Mouse (Mus musculus) forebrain, embryonic 14.5 days (tissue): ENCODE data around the gene 4932414N04Rik. TPM values are rescaled to one million over a fixed set of nuclear protein-coding genes. Genes with fewer than 3 reads are reported as not detected.
"Not testable (repeated sequence)": the region's sequence is repeated elsewhere in the genome, so short reads cannot be mapped to it uniquely, and the experiment has no call there.

Experiments
- ATAC-seq: fragments of 200-750 bp; cut with Nextera tagmentation; 2 replicates; pipeline ENCODE4 v1.8.0; 2017; ENCODE audit warnings: mild to moderate bottlenecking, moderate library complexity
- DNase-seq: peaks from one replicate; pipeline ENCODE4 v3.0.0-alpha.2; 2015; ENCODE audit warnings: low spot score
- H3K27ac ChIP-seq: fragments of 300-500 bp; sonication (generic); 2 replicates; pipeline ENCODE4 v1.5.1; 2014; ENCODE audit warnings: low read depth, mild to moderate bottlenecking, control low read depth, low read length, moderate library complexity
- H3K27me3 ChIP-seq: fragments of 300-500 bp; sonication (generic); replicated peaks from 2 replicates; pipeline ENCODE4 v1.6.1; 2014; ENCODE audit warnings: low read length, control low read depth, mixed read lengths; ENCODE audit not compliant: control insufficient read depth, insufficient read depth
- H3K36me3 ChIP-seq: fragments of 300-500 bp; sonication (generic); 2 replicates; pipeline ENCODE4 v1.6.1; 2014; ENCODE audit warnings: low read length, control low read depth; ENCODE audit not compliant: control insufficient read depth, insufficient read depth
- H3K4me1 ChIP-seq: fragments of 300-500 bp; sonication (generic); 2 replicates; pipeline ENCODE4 v1.6.1; 2014; ENCODE audit warnings: antibody characterized with exemption, low read length, control low read depth; ENCODE audit not compliant: control insufficient read depth, insufficient read depth
- H3K4me2 ChIP-seq: fragments of 300-500 bp; sonication (generic); 2 replicates; pipeline ENCODE4 v1.6.1; 2014; ENCODE audit warnings: mild to moderate bottlenecking, control low read depth, low read length
- H3K4me3 ChIP-seq: fragments of 300-500 bp; sonication (generic); 2 replicates; pipeline ENCODE4 v1.5.1; 2014; ENCODE audit warnings: low read depth, low read length, control low read depth
- H3K9ac ChIP-seq: fragments of 300-500 bp; sonication (generic); 2 replicates; pipeline ENCODE4 v1.6.1; 2014; ENCODE audit warnings: mild to moderate bottlenecking, low read length, control low read depth, moderate library complexity
- H3K9me3 ChIP-seq: fragments of 300-500 bp; sonication (generic); replicated peaks from 2 replicates; pipeline ENCODE4 v1.6.1; 2016; ENCODE audit warnings: low read length, control low read depth, mixed read lengths; ENCODE audit not compliant: control insufficient read depth
- WGBS: fragments of 180-500 bp; shearing (Covaris S2); extraction: QIAGEN DNeasy Blood & Tissue Kit; methylation state at CpG from one replicate; pipeline ENCODE4 v1.1.7; 2014; 5-methylcytosine and 5-hydroxymethylcytosine counted together
- polyA plus RNA-seq: library from polyadenylated mRNA; unstranded; fragments of >200 nt; fragmentation: Nextera tagmentation; extraction: Ambion mirVana; gene quantifications from 2 replicates; pipeline ENCODE4 v1.2.1, GENCODE M21; 2014

4932414N04Rik gene
- polyA plus RNA-seq, 1 experiment from 2014 or later = not detected

- ATAC-seq (no peak), DNase-seq (no peak)
- Histone ChIP-seq H3K27me3 (no peaks in the 10 kb centered on the region), H3K4me3 (no peak overlapping the region), H3K9me3 (no peaks in the 10 kb centered on the region), H3K4me2 (no peak overlapping the region), H3K36me3 (no peaks in the 10 kb centered on the region), H3K4me1 (no peaks in the 10 kb centered on the region), H3K9ac (no peak overlapping the region), H3K27ac (no peak overlapping the region)
- WGBS = 62% methylated on average over 16 of the region's 16 CpGs
Observed at GRCm38 (mm10) chr2:68782268-68783132, 126.2 kb downstream of the 4932414N04Rik start.

- 89% methylated on average over 8 of the region's 8 CpGs for WGBS
- not testable (repeated sequence) for DNase-seq, H3K4me2 ChIP-seq, H3K27ac ChIP-seq, H3K9ac ChIP-seq, H3K27me3 ChIP-seq, ATAC-seq, H3K4me1 ChIP-seq, H3K4me3 ChIP-seq, H3K36me3 ChIP-seq, H3K9me3 ChIP-seq
Observed at GRCm38 (mm10) chr2:68783664-68784063, 127.4 kb downstream of the 4932414N04Rik start.

- Histone ChIP-seq H3K27me3 (no peaks in the 10 kb centered on the region), H3K4me1 (no peaks in the 10 kb centered on the region), H3K36me3 (no peaks in the 10 kb centered on the region), H3K27ac (no peak overlapping the region), H3K4me3 (no peak overlapping the region), H3K9me3 (no peaks in the 10 kb centered on the region), H3K9ac (no peak overlapping the region), H3K4me2 (no peak overlapping the region)
- peak; percentile 88 for DNase-seq
- ATAC-seq = peak; percentile 96
- 34% methylated on average over 5 of the region's 5 CpGs for WGBS
Observed at GRCm38 (mm10) chr2:68784710-68785427, 128.6 kb downstream of the 4932414N04Rik start.

GRCm38 (mm10) chr2:68787161-68787675, 130.9 kb downstream of the 4932414N04Rik start:
- H3K36me3 ChIP-seq = no peaks in the 10 kb centered on the region
- DNase-seq = no peak
- no peak overlapping the region for H3K9ac ChIP-seq
- no peak overlapping the region for H3K4me2 ChIP-seq
- no peak for ATAC-seq
- H3K9me3 ChIP-seq = no peaks in the 10 kb centered on the region
- H3K27me3 ChIP-seq = no peaks in the 10 kb centered on the region
- 69% methylated on average over 3 of the region's 3 CpGs for WGBS
- H3K27ac ChIP-seq = no peak overlapping the region
- H3K4me1 ChIP-seq = no peaks in the 10 kb centered on the region
- no peak overlapping the region for H3K4me3 ChIP-seq

GRCm38 (mm10) chr2:68792296-68792695, 136.0 kb downstream of the 4932414N04Rik start:
- Histone ChIP-seq H3K4me3 (no peak overlapping the region), H3K9ac (no peak overlapping the region), H3K27ac (no peak overlapping the region), H3K9me3 (no peaks in the 10 kb centered on the region), H3K36me3 (no peaks in the 10 kb centered on the region), H3K4me2 (no peak overlapping the region), H3K27me3 (no peaks in the 10 kb centered on the region), H3K4me1 (peaks cover 11% of the 10 kb centered on the region)
- DNase-seq (no peak), ATAC-seq (no peak)
- over 99% methylated on average over 5 of the region's 5 CpGs for WGBS

GRCm38 (mm10) chr2:68793472-68793871, 137.2 kb downstream of the 4932414N04Rik start:
- H3K9me3 ChIP-seq = no peaks in the 10 kb centered on the region

GRCm38 (mm10) chr2:68794181-68794580, 137.9 kb downstream of the 4932414N04Rik start:
- DNase-seq (peak; percentile 30), ATAC-seq (peak; percentile 30)
- Histone ChIP-seq H3K36me3 (no peaks in the 10 kb centered on the region), H3K4me1 (peaks cover 11% of the 10 kb centered on the region), H3K4me3 (no peak overlapping the region), H3K27me3 (no peaks in the 10 kb centered on the region), H3K4me2 (peak overlapping the region; percentile 28; the same call in 1 of the 2 replicates), H3K9me3 (no peaks in the 10 kb centered on the region), H3K9ac (no peak overlapping the region), H3K27ac (no peak overlapping the region)
- WGBS = 62% methylated on average over 5 of the region's 5 CpGs

More at GRCm38 (mm10) chr2:68793472-68793871, 137.2 kb downstream of the 4932414N04Rik start:
- ATAC-seq = no peak
- H3K4me2 ChIP-seq = no peak overlapping the region
- 61% methylated on average over 1 of the region's 1 CpGs for WGBS
- peaks cover 11% of the 10 kb centered on the region for H3K4me1 ChIP-seq
- H3K27me3 ChIP-seq = no peaks in the 10 kb centered on the region
- H3K4me3 ChIP-seq = no peak overlapping the region
- no peak for DNase-seq
- H3K36me3 ChIP-seq = no peaks in the 10 kb centered on the region
- H3K9ac ChIP-seq = no peak overlapping the region
- no peak overlapping the region for H3K27ac ChIP-seq

- H3K9me3 ChIP-seq = no peaks in the 10 kb centered on the region
- DNase-seq (peak; percentile 87), ATAC-seq (peak; percentile 87)
- no peak overlapping the region for H3K27ac ChIP-seq
- no peaks in the 10 kb centered on the region for H3K36me3 ChIP-seq
- WGBS = 15% methylated on average over 9 of the region's 9 CpGs
- no peaks in the 10 kb centered on the region for H3K27me3 ChIP-seq
- H3K4me2 ChIP-seq = peak overlapping the region; percentile 28; the same call in 1 of the 2 replicates
- H3K4me1 ChIP-seq = peaks cover 11% of the 10 kb centered on the region
- H3K9ac ChIP-seq = no peak overlapping the region
- no peak overlapping the region for H3K4me3 ChIP-seq
Observed at GRCm38 (mm10) chr2:68794616-68795015, 138.3 kb downstream of the 4932414N04Rik start.
